Mouse (Mus musculus): ENCODE results near the gene S100a5. TPM values are rescaled to one million over a fixed set of nuclear protein-coding genes. Genes with fewer than 3 reads are reported as not detected.
A peak's percentile ranks its signal among the peaks of the same experiment; 100 is the strongest.

Gene S100a5
- polyA plus RNA-seq, 1 experiment from 2014 or later, result not detected

- Histone ChIP-seq H3K4me3 (ENCODE audit: low read depth, low read length) (no peak overlapping the region), H3K4me1 (ENCODE audit: control insufficient read depth, insufficient read depth, low read length) (no peaks in the 10 kb centered on the region), H3K9ac (replicated peaks; ENCODE audit: low read length) (no peak overlapping the region), H3K9me3 (replicated peaks; ENCODE audit: control insufficient read depth, low read length) (no peaks in the 10 kb centered on the region), H3K36me3 (replicated peaks; ENCODE audit: control insufficient read depth, insufficient read depth, low read depth, low read length) (no peaks in the 10 kb centered on the region), H3K27me3 (ENCODE audit: control insufficient read depth, insufficient read depth, low read length) (no peaks in the 10 kb centered on the region), H3K4me2 (ENCODE audit: low read depth, low read length) (no peak overlapping the region), H3K27ac (replicated peaks; ENCODE audit: low read depth, low read length) (no peak overlapping the region)
- no peak for ATAC-seq (replicated peaks; ENCODE audit: insufficient number of reproducible peaks, low FRiP score, low TSS enrichment, low read depth)
- 87% methylated on average over 3 of the region's 3 CpGs for WGBS
- DNase-seq (ENCODE audit: low spot score), result no peak
Measured at GRCm38 (mm10) chr3:90611494-90611893, 3.2 kb downstream of the S100a5 start.

- no peaks in the 10 kb centered on the region for H3K27me3 ChIP-seq (ENCODE audit: control insufficient read depth, insufficient read depth, low read length)
- no peak overlapping the region for H3K27ac ChIP-seq (replicated peaks; ENCODE audit: low read depth, low read length)
- no peaks in the 10 kb centered on the region for H3K4me1 ChIP-seq (ENCODE audit: control insufficient read depth, insufficient read depth, low read length)
- H3K9me3 ChIP-seq (replicated peaks; ENCODE audit: control insufficient read depth, low read length), result no peaks in the 10 kb centered on the region
- H3K36me3 ChIP-seq (replicated peaks; ENCODE audit: control insufficient read depth, insufficient read depth, low read depth, low read length), result no peaks in the 10 kb centered on the region
- no peak for DNase-seq (ENCODE audit: low spot score)
- no peak overlapping the region for H3K4me2 ChIP-seq (ENCODE audit: low read depth, low read length)
- H3K4me3 ChIP-seq (ENCODE audit: low read depth, low read length), result no peak overlapping the region
- H3K9ac ChIP-seq (replicated peaks; ENCODE audit: low read length), result no peak overlapping the region
- no peak for ATAC-seq (replicated peaks; ENCODE audit: insufficient number of reproducible peaks, low FRiP score, low TSS enrichment, low read depth)
- 66% methylated on average over 4 of the region's 4 CpGs for WGBS
Measured at GRCm38 (mm10) chr3:90612061-90612460, 3.7 kb downstream of the S100a5 start.

GRCm38 (mm10) chr3:90612728-90613291 is 4.5 kb downstream of the S100a5 start, which contains the start of gene S100a6:
Gene S100a6, plus strand, starts transcription at chr3:90612882.
- Histone ChIP-seq H3K27me3 (ENCODE audit: control insufficient read depth, insufficient read depth, low read length) (no peaks in the 10 kb centered on the region), H3K27ac (replicated peaks; ENCODE audit: low read depth, low read length) (no peak within 1 kb of the TSS), H3K4me2 (ENCODE audit: low read depth, low read length) (peak within 1 kb of the TSS; percentile 66), H3K4me3 (ENCODE audit: low read depth, low read length) (peak within 1 kb of the TSS; percentile 25), H3K9me3 (replicated peaks; ENCODE audit: control insufficient read depth, low read length) (no peaks in the 10 kb centered on the region), H3K9ac (replicated peaks; ENCODE audit: low read length) (peak within 1 kb of the TSS; percentile 49), H3K4me1 (ENCODE audit: control insufficient read depth, insufficient read depth, low read length) (no peaks in the 10 kb centered on the region), H3K36me3 (replicated peaks; ENCODE audit: control insufficient read depth, insufficient read depth, low read depth, low read length) (no peaks in the 10 kb centered on the region)
- 0% methylated on average over 23 of the region's 23 CpGs for WGBS
- peak; percentile 57; the same call in 1 of the 2 replicates for ATAC-seq (replicated peaks; ENCODE audit: insufficient number of reproducible peaks, low FRiP score, low TSS enrichment, low read depth)
- DNase-seq (ENCODE audit: low spot score), result peak; percentile 79

GRCm38 (mm10) chr3:90613461-90614147 is 5.3 kb downstream of the S100a5 start:
- no peaks in the 10 kb centered on the region for H3K36me3 ChIP-seq (replicated peaks; ENCODE audit: control insufficient read depth, insufficient read depth, low read depth, low read length)
- H3K9ac ChIP-seq (replicated peaks; ENCODE audit: low read length), result peak overlapping the region; percentile 49
- 55% methylated on average over 7 of the region's 7 CpGs for WGBS
- H3K4me3 ChIP-seq (ENCODE audit: low read depth, low read length), result peak overlapping the region; percentile 25; the same call in 1 of the 2 replicates
- no peaks in the 10 kb centered on the region for H3K27me3 ChIP-seq (ENCODE audit: control insufficient read depth, insufficient read depth, low read length)
- ATAC-seq (replicated peaks; ENCODE audit: insufficient number of reproducible peaks, low FRiP score, low TSS enrichment, low read depth), result no peak
- DNase-seq (ENCODE audit: low spot score), result no peak
- no peaks in the 10 kb centered on the region for H3K4me1 ChIP-seq (ENCODE audit: control insufficient read depth, insufficient read depth, low read length)
- H3K9me3 ChIP-seq (replicated peaks; ENCODE audit: control insufficient read depth, low read length), result no peaks in the 10 kb centered on the region
- peak overlapping the region; percentile 66 for H3K4me2 ChIP-seq (ENCODE audit: low read depth, low read length)
- H3K27ac ChIP-seq (replicated peaks; ENCODE audit: low read depth, low read length), result no peak overlapping the region

- Histone ChIP-seq H3K27ac (replicated peaks; ENCODE audit: low read depth, low read length) (no peak overlapping the region), H3K27me3 (ENCODE audit: control insufficient read depth, insufficient read depth, low read length) (no peaks in the 10 kb centered on the region), H3K36me3 (replicated peaks; ENCODE audit: control insufficient read depth, insufficient read depth, low read depth, low read length) (no peaks in the 10 kb centered on the region), H3K4me2 (ENCODE audit: low read depth, low read length) (no peak overlapping the region), H3K9me3 (replicated peaks; ENCODE audit: control insufficient read depth, low read length) (no peaks in the 10 kb centered on the region), H3K4me3 (ENCODE audit: low read depth, low read length) (no peak overlapping the region), H3K9ac (replicated peaks; ENCODE audit: low read length) (no peak overlapping the region), H3K4me1 (ENCODE audit: control insufficient read depth, insufficient read depth, low read length) (no peaks in the 10 kb centered on the region)
- 87% methylated on average over 6 of the region's 6 CpGs for WGBS
- no peak for DNase-seq (ENCODE audit: low spot score)
- ATAC-seq (replicated peaks; ENCODE audit: insufficient number of reproducible peaks, low FRiP score, low TSS enrichment, low read depth), result no peak
Measured at GRCm38 (mm10) chr3:90614148-90614530, 5.8 kb downstream of the S100a5 start.

- DNase-seq (ENCODE audit: low spot score), result no peak
- no peak overlapping the region for H3K9ac ChIP-seq (replicated peaks; ENCODE audit: low read length)
- no peaks in the 10 kb centered on the region for H3K4me1 ChIP-seq (ENCODE audit: control insufficient read depth, insufficient read depth, low read length)
- H3K36me3 ChIP-seq (replicated peaks; ENCODE audit: control insufficient read depth, insufficient read depth, low read depth, low read length), result no peaks in the 10 kb centered on the region
- H3K27me3 ChIP-seq (ENCODE audit: control insufficient read depth, insufficient read depth, low read length), result no peaks in the 10 kb centered on the region
- 84% methylated on average over 11 of the region's 11 CpGs for WGBS
- no peak overlapping the region for H3K27ac ChIP-seq (replicated peaks; ENCODE audit: low read depth, low read length)
- H3K9me3 ChIP-seq (replicated peaks; ENCODE audit: control insufficient read depth, low read length), result no peaks in the 10 kb centered on the region
- 0 out of 2 replicates have a peak, but pooled peaks have one; percentile 4 for ATAC-seq (replicated peaks; ENCODE audit: insufficient number of reproducible peaks, low FRiP score, low TSS enrichment, low read depth)
- H3K4me2 ChIP-seq (ENCODE audit: low read depth, low read length), result no peak overlapping the region
- no peak overlapping the region for H3K4me3 ChIP-seq (ENCODE audit: low read depth, low read length)
Measured at GRCm38 (mm10) chr3:90614611-90615251, 6.4 kb downstream of the S100a5 start.

GRCm38 (mm10) chr3:90615415-90615814 is 7.1 kb downstream of the S100a5 start:
- Histone ChIP-seq H3K36me3 (replicated peaks; ENCODE audit: control insufficient read depth, insufficient read depth, low read depth, low read length) (no peaks in the 10 kb centered on the region), H3K27ac (replicated peaks; ENCODE audit: low read depth, low read length) (no peak overlapping the region), H3K4me2 (ENCODE audit: low read depth, low read length) (no peak overlapping the region), H3K9me3 (replicated peaks; ENCODE audit: control insufficient read depth, low read length) (no peaks in the 10 kb centered on the region), H3K4me1 (ENCODE audit: control insufficient read depth, insufficient read depth, low read length) (no peaks in the 10 kb centered on the region), H3K27me3 (ENCODE audit: control insufficient read depth, insufficient read depth, low read length) (no peaks in the 10 kb centered on the region), H3K9ac (replicated peaks; ENCODE audit: low read length) (no peak overlapping the region), H3K4me3 (ENCODE audit: low read depth, low read length) (no peak overlapping the region)
- ATAC-seq (replicated peaks; ENCODE audit: insufficient number of reproducible peaks, low FRiP score, low TSS enrichment, low read depth) (peak; percentile 70; the same call in 1 of the 2 replicates), DNase-seq (ENCODE audit: low spot score) (peak; percentile 80)
- WGBS, result 15% methylated on average over 7 of the region's 7 CpGs

GRCm38 (mm10) chr3:90615911-90616310 is 7.6 kb downstream of the S100a5 start:
- Histone ChIP-seq H3K27me3 (ENCODE audit: control insufficient read depth, insufficient read depth, low read length) (no peaks in the 10 kb centered on the region), H3K4me3 (ENCODE audit: low read depth, low read length) (no peak overlapping the region), H3K9ac (replicated peaks; ENCODE audit: low read length) (no peak overlapping the region), H3K4me2 (ENCODE audit: low read depth, low read length) (no peak overlapping the region), H3K9me3 (replicated peaks; ENCODE audit: control insufficient read depth, low read length) (no peaks in the 10 kb centered on the region), H3K27ac (replicated peaks; ENCODE audit: low read depth, low read length) (no peak overlapping the region), H3K4me1 (ENCODE audit: control insufficient read depth, insufficient read depth, low read length) (no peaks in the 10 kb centered on the region), H3K36me3 (replicated peaks; ENCODE audit: control insufficient read depth, insufficient read depth, low read depth, low read length) (no peaks in the 10 kb centered on the region)
- DNase-seq (ENCODE audit: low spot score), result no peak
- ATAC-seq (replicated peaks; ENCODE audit: insufficient number of reproducible peaks, low FRiP score, low TSS enrichment, low read depth), result no peak
- WGBS, result 81% methylated on average over 1 of the region's 1 CpGs
